Mouse (Mus musculus): Measurements from ENCODE around the gene Vps36. TPM values are rescaled to one million over a fixed set of nuclear protein-coding genes. Genes with fewer than 3 reads are reported as not detected.

The Vps36 gene
- polyA plus RNA-seq, 2 experiments = 21.6 to 33.3 TPM

DNA sequence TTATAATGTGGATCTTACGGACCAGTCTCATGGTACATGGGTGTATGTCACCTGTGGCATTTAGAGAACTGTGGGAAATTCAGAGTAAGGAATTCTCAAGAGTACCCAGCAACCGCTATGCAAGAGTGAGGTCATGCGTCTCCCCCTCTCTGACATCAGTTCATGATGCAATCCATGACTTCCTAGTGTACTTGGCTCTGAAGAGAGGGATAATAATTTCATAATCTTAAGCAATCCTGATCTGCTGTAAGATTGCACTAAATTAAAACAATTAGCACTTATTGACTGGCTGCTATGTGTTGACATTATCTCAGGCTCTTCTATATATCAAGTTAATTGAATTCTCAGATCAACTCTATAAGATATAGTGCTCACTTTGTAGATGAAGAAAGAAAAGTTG, 74.2 kb downstream of the Vps36 start:
- no peak overlapping the region for H3K9ac ChIP-seq (ENCODE audit: low read depth, low read length, severe bottlenecking)
- no peak overlapping the region for H3K4me2 ChIP-seq (replicated peaks; ENCODE audit: low read depth, low read length, severe bottlenecking)
- DNase-seq (ENCODE audit: low spot score) (no peak), ATAC-seq (ENCODE audit: low FRiP score, low read depth) (no peak)
- no peaks in the 10 kb centered on the region for H3K27me3 ChIP-seq (ENCODE audit: control insufficient read depth, insufficient read depth, low read length)
- H3K9me3 ChIP-seq (ENCODE audit: control insufficient read depth, low read length) = no peaks in the 10 kb centered on the region
- no peak overlapping the region for H3K4me3 ChIP-seq (replicated peaks; ENCODE audit: low read length)
- no peak overlapping the region for H3K27ac ChIP-seq (replicated peaks; ENCODE audit: low read depth, low read length)
- H3K36me3 ChIP-seq (ENCODE audit: control insufficient read depth, insufficient read depth, low read length) = no peaks in the 10 kb centered on the region
- TF ChIP-seq POLR2A (IDR thresholded peaks at IDR 0.05; ENCODE audit: borderline replicate concordance, extremely low read depth, insufficient read depth, insufficient read length) = no peak
- peaks cover 2% of the 10 kb centered on the region; the same call in 1 of the 2 replicates for H3K4me1 ChIP-seq (ENCODE audit: control insufficient read depth, insufficient read depth, low read length)
- WGBS = 94% methylated on average over 3 of the region's 3 CpGs

Other genes with a start within 250 kb of the Vps36 start
- gene Defb13, start 246.0 kb upstream of the Vps36 start, polyA plus RNA-seq (2012; rRNA removed) = not detected in 2 replicates
- not detected in 2 replicates for gene Defb13, start 246.0 kb upstream of the Vps36 start, polyA plus RNA-seq (2014; fragmentation: Nextera tagmentation; extraction: Ambion mirVana)
- gene Fam90a1a, start 234.1 kb upstream of the Vps36 start, polyA plus RNA-seq (2012; rRNA removed) = not detected in 2 replicates
- not detected in 2 replicates for gene Fam90a1a, start 234.1 kb upstream of the Vps36 start, polyA plus RNA-seq (2014; fragmentation: Nextera tagmentation; extraction: Ambion mirVana)
- not detected in 2 replicates for gene Ccdc70, start 223.0 kb upstream of the Vps36 start, polyA plus RNA-seq (2012; rRNA removed)
- not detected in 2 replicates for gene Ccdc70, start 223.0 kb upstream of the Vps36 start, polyA plus RNA-seq (2014; fragmentation: Nextera tagmentation; extraction: Ambion mirVana)
- 0.63 TPM in 2 replicates for gene Atp7b, start 132.5 kb upstream of the Vps36 start, polyA plus RNA-seq (2012; rRNA removed)
- gene Atp7b, start 132.5 kb upstream of the Vps36 start, polyA plus RNA-seq (2014; fragmentation: Nextera tagmentation; extraction: Ambion mirVana) = 0.29 and 0.37 TPM in 2 replicates
- gene Alg11, start 132.1 kb upstream of the Vps36 start, polyA plus RNA-seq (2012; rRNA removed) = 11.3 and 13.6 TPM in 2 replicates
- gene Alg11, start 132.1 kb upstream of the Vps36 start, polyA plus RNA-seq (2014; fragmentation: Nextera tagmentation; extraction: Ambion mirVana) = 23.4 and 27.6 TPM in 2 replicates
- gene Nek5, start 67.8 kb upstream of the Vps36 start, polyA plus RNA-seq (2012; rRNA removed) = 0.05 and 0.26 TPM in 2 replicates
- 0.15 and 0.32 TPM in 2 replicates for gene Nek5, start 67.8 kb upstream of the Vps36 start, polyA plus RNA-seq (2014; fragmentation: Nextera tagmentation; extraction: Ambion mirVana)
- 4.3 and 6.1 TPM in 2 replicates for gene Nek3, start 26.4 kb upstream of the Vps36 start, polyA plus RNA-seq (2012; rRNA removed)
- 4.0 and 4.9 TPM in 2 replicates for gene Nek3, start 26.4 kb upstream of the Vps36 start, polyA plus RNA-seq (2014; fragmentation: Nextera tagmentation; extraction: Ambion mirVana)
- gene Ckap2, start 7.0 kb upstream of the Vps36 start, polyA plus RNA-seq (2012; rRNA removed) = 30.6 and 36.7 TPM in 2 replicates
- 40.3 and 43.0 TPM in 2 replicates for gene Ckap2, start 7.0 kb upstream of the Vps36 start, polyA plus RNA-seq (2014; fragmentation: Nextera tagmentation; extraction: Ambion mirVana)
- 10.6 and 11.0 TPM in 2 replicates for gene Thsd1, start 34.5 kb downstream of the Vps36 start, polyA plus RNA-seq (2012; rRNA removed)
- gene Thsd1, start 34.5 kb downstream of the Vps36 start, polyA plus RNA-seq (2014; fragmentation: Nextera tagmentation; extraction: Ambion mirVana) = 12.9 and 13.8 TPM in 2 replicates
- not detected in 2 replicates for gene Tpte, start 90.6 kb downstream of the Vps36 start, polyA plus RNA-seq (2012; rRNA removed)
- 0.07 TPM in 1 of 2 replicates, not detected in the other for gene Tpte, start 90.6 kb downstream of the Vps36 start, polyA plus RNA-seq (2014; fragmentation: Nextera tagmentation; extraction: Ambion mirVana)
- gene Slc25a15, start 205.8 kb downstream of the Vps36 start, polyA plus RNA-seq (2012; rRNA removed) = 9.2 and 9.7 TPM in 2 replicates
- gene Slc25a15, start 205.8 kb downstream of the Vps36 start, polyA plus RNA-seq (2014; fragmentation: Nextera tagmentation; extraction: Ambion mirVana) = 17.2 and 17.4 TPM in 2 replicates
- gene Mrps31, start 218.6 kb downstream of the Vps36 start, polyA plus RNA-seq (2012; rRNA removed) = 14.5 and 20.1 TPM in 2 replicates
- gene Mrps31, start 218.6 kb downstream of the Vps36 start, polyA plus RNA-seq (2014; fragmentation: Nextera tagmentation; extraction: Ambion mirVana) = 35.0 and 35.4 TPM in 2 replicates